Mouse (Mus musculus) layer of hippocampus, adult 9-11 months (tissue): ENCODE data around the gene Galnt6.

Experiments used
- DNase-seq: peaks from one replicate; pipeline ENCODE4 v3.0.0; 2022

Galnt6 gene

DNA sequence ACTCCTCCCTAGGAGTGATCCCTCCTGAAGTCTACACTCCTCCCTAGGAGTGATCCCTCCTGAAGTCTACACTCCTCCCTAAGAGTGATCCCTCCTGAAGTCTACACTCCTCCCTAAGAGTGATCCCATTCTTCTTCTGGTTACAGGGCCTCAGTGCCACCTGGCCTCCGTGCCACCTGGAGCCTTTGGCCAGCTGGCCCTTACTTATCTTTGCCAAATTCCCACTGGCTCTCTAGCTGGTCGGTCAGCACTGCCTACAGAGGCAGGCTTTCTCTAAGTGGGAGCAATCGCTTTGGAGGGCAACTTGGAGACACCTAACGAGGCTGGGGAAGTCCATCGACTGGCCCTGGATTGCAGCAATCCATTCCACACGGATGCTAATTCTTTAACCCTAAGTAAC is 83.0 kb downstream of the Galnt6 start:
- no peak for DNase-seq

DNA sequence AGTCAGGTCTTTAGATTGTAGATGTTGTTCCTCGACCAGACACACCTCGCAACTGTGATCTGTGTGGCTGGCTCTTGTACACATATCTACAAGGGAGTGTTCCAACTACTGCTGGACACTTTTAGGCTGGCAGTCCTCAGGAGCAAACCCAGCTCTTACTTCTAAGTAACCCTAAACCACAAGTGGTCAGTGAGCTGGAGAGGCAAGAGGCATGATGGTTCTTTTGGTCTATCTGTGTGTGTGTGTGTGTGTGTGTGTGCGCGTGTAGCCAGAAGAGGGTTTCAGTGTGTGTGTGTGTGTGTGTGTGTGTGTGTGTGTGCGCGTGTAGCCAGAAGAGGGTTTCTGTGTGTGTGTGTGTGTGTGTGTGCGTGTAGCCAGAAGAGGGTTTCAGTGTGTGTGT is 86.7 kb downstream of the Galnt6 start:
- no peak for DNase-seq
